Mouse (Mus musculus): ENCODE results near the gene Trp53i11. TPM values are rescaled to one million over a fixed set of nuclear protein-coding genes. Genes with fewer than 3 reads are reported as not detected.

Trp53i11 gene
- polyA plus RNA-seq, 1 experiment from 2014 or later: 165 TPM

DNA sequence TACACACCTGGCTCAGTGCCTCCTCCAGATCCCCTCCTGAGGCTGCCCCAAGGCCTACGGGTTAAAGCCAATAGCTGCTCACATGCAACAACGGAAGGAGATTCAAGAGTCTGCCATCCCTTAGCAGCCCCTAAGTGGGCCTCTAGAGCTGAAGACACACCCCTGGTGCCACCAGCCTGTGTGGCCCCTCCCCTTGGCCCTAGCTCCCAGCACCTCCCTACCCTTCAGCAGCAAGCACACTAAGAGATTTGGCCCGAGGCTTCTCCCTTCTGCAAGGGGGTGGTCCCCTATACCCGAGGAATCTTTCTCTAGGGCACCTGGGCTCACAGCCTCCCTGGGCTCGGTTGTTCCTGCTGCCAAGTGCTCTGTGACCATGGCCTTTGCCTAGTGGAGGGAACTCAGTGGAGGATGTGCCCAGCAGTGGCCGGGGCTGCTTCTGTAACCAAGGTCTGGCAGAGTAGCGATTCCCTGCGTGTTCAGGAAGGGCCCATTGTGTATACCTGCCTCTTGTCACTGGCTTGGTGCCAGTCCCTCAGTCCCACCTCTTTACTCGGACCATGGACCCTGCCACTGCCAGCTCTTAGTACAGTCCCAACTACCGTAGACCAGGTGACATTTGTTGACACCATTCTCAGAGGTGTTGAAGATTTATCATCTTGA is 13.5 kb downstream of the Trp53i11 start:
- Histone ChIP-seq H3K4me3 (replicated peaks; ENCODE audit: low read depth, low read length) (no peak overlapping the region), H3K4me2 (ENCODE audit: low read length) (no peak overlapping the region), H3K36me3 (ENCODE audit: control insufficient read depth, insufficient read depth, low read length) (peaks cover 66% of the 10 kb centered on the region), H3K27ac (replicated peaks; ENCODE audit: low read depth, low read length) (0 out of 2 replicates have a peak overlapping the region, but pooled peaks have one; percentile 10), H3K9ac (replicated peaks; ENCODE audit: low read length) (no peak overlapping the region), H3K9me3 (ENCODE audit: control insufficient read depth, low read length) (no peaks in the 10 kb centered on the region), H3K4me1 (ENCODE audit: control insufficient read depth, insufficient read depth, low read length) (0 out of 2 replicates have a peak, but pooled peaks cover 4% of the 10 kb centered on the region), H3K27me3 (ENCODE audit: control insufficient read depth, insufficient read depth, low read length) (no peaks in the 10 kb centered on the region)
- no peak for ATAC-seq (ENCODE audit: low FRiP score, low TSS enrichment)
- 81% methylated on average over 10 of the region's 10 CpGs for WGBS
- DNase-seq: no peak

DNA sequence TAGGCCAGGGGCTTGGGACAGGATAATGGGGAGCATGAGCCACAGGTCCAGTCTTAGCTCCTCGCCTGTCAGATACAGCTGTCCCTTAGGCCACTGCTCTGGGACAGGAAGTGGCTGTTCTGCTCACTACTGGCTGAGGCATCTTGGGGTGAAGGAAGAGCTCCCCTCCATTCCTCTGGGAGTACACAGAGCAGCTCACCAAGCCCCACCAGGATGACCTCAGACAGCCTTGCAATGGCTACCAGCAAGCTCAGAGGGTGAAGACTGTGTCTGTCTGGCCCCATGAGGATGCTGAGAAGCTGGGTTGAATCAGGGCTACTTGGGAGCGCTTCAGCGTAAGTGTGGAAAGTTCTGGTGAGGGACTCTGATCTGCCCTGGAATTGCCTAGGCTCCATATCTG is 14.6 kb downstream of the Trp53i11 start:
- ATAC-seq (ENCODE audit: low FRiP score, low TSS enrichment): no peak
- peaks cover 60% of the 10 kb centered on the region for H3K36me3 ChIP-seq (ENCODE audit: control insufficient read depth, insufficient read depth, low read length)
- WGBS: 90% methylated on average over 3 of the region's 3 CpGs

DNA sequence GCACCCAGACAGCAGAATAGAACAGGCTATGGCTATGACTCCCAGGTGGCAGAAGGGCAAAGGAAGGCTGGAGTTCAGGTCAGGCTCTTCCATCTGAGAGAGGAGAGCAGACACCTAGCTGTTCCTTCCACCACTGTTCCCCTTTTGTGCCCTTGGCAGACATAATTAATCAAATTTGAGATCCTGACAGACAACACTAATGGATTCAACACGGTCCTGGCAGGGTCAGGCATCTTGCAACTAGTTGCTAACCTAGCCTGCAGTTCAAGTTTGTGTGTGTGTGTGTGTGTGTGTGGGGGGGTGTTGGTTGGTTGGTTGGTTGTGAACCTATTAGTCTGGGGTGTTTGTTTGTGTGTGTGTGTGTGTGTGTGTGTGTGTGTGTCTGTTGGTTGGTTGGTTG is 15.4 kb downstream of the Trp53i11 start:
- Histone ChIP-seq H3K27me3 (ENCODE audit: control insufficient read depth, insufficient read depth, low read length) (no peaks in the 10 kb centered on the region), H3K27ac (replicated peaks; ENCODE audit: low read depth, low read length) (no peak overlapping the region), H3K4me2 (ENCODE audit: low read length) (no peak overlapping the region), H3K4me1 (ENCODE audit: control insufficient read depth, insufficient read depth, low read length) (0 out of 2 replicates have a peak, but pooled peaks cover 4% of the 10 kb centered on the region), H3K4me3 (replicated peaks; ENCODE audit: low read depth, low read length) (no peak overlapping the region), H3K36me3 (ENCODE audit: control insufficient read depth, insufficient read depth, low read length) (peaks cover 59% of the 10 kb centered on the region), H3K9me3 (ENCODE audit: control insufficient read depth, low read length) (no peaks in the 10 kb centered on the region), H3K9ac (replicated peaks; ENCODE audit: low read length) (no peak overlapping the region)
- ATAC-seq (ENCODE audit: low FRiP score, low TSS enrichment): no peak
- DNase-seq: no peak
- 52% methylated on average over 1 of the region's 1 CpGs for WGBS

More for the DNA sequence above, 14.6 kb downstream of the Trp53i11 start:
- no peak for DNase-seq
- Histone ChIP-seq H3K27ac (replicated peaks; ENCODE audit: low read depth, low read length) (no peak overlapping the region), H3K4me2 (ENCODE audit: low read length) (no peak overlapping the region), H3K27me3 (ENCODE audit: control insufficient read depth, insufficient read depth, low read length) (no peaks in the 10 kb centered on the region), H3K4me1 (ENCODE audit: control insufficient read depth, insufficient read depth, low read length) (0 out of 2 replicates have a peak, but pooled peaks cover 4% of the 10 kb centered on the region), H3K9me3 (ENCODE audit: control insufficient read depth, low read length) (no peaks in the 10 kb centered on the region), H3K9ac (replicated peaks; ENCODE audit: low read length) (no peak overlapping the region), H3K4me3 (replicated peaks; ENCODE audit: low read depth, low read length) (no peak overlapping the region)

DNA sequence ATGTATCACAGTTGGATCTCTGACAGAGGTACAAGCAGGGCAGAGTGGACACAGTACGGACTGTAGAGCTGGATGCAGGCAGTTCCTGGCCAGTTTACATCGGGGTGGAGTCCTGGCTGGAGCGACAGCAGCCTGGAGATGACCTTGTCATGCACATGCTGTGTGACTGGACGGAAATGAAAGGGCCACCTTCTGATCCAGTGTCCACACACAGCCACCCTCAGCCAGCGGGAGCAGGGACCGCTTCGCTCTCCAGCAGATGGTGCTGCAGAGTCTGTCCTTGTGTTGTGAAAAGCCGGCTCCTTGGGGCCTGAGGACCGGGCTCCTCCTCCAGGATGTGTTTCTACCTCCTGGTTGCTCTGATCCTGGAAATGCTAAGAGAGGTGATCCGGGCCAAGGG is 16.3 kb downstream of the Trp53i11 start:
- Histone ChIP-seq H3K9me3 (ENCODE audit: control insufficient read depth, low read length) (no peaks in the 10 kb centered on the region), H3K4me2 (ENCODE audit: low read length) (no peak overlapping the region), H3K4me1 (ENCODE audit: control insufficient read depth, insufficient read depth, low read length) (0 out of 2 replicates have a peak, but pooled peaks cover 4% of the 10 kb centered on the region), H3K4me3 (replicated peaks; ENCODE audit: low read depth, low read length) (no peak overlapping the region), H3K27me3 (ENCODE audit: control insufficient read depth, insufficient read depth, low read length) (no peaks in the 10 kb centered on the region), H3K9ac (replicated peaks; ENCODE audit: low read length) (peak overlapping the region; percentile 31; the same call in 1 of the 2 replicates), H3K36me3 (ENCODE audit: control insufficient read depth, insufficient read depth, low read length) (peaks cover 51% of the 10 kb centered on the region), H3K27ac (replicated peaks; ENCODE audit: low read depth, low read length) (0 out of 2 replicates have a peak overlapping the region, but pooled peaks have one; percentile 37)
- 18% methylated on average over 10 of the region's 10 CpGs for WGBS
- DNase-seq (peak; percentile 86), ATAC-seq (ENCODE audit: low FRiP score, low TSS enrichment) (peak; percentile 25; the same call in 1 of the 2 replicates)

GRCm38 (mm10) chr2:93204571-93204970 is 17.2 kb downstream of the Trp53i11 start:
- H3K4me1 ChIP-seq (ENCODE audit: control insufficient read depth, insufficient read depth, low read length): 0 out of 2 replicates have a peak, but pooled peaks cover 4% of the 10 kb centered on the region
- no peak overlapping the region for H3K27ac ChIP-seq (replicated peaks; ENCODE audit: low read depth, low read length)
- no peak overlapping the region for H3K4me3 ChIP-seq (replicated peaks; ENCODE audit: low read depth, low read length)
- no peak overlapping the region for H3K4me2 ChIP-seq (ENCODE audit: low read length)
- WGBS: 91% methylated on average over 6 of the region's 6 CpGs
- H3K27me3 ChIP-seq (ENCODE audit: control insufficient read depth, insufficient read depth, low read length): no peaks in the 10 kb centered on the region
- H3K9me3 ChIP-seq (ENCODE audit: control insufficient read depth, low read length): no peaks in the 10 kb centered on the region
- DNase-seq (no peak), ATAC-seq (ENCODE audit: low FRiP score, low TSS enrichment) (no peak)
- no peak overlapping the region for H3K9ac ChIP-seq (replicated peaks; ENCODE audit: low read length)
- peaks cover 44% of the 10 kb centered on the region for H3K36me3 ChIP-seq (ENCODE audit: control insufficient read depth, insufficient read depth, low read length)

GRCm38 (mm10) chr2:93206126-93206525 is 18.8 kb downstream of the Trp53i11 start:
- H3K27me3 ChIP-seq (ENCODE audit: control insufficient read depth, insufficient read depth, low read length): no peaks in the 10 kb centered on the region
- no peak overlapping the region for H3K4me2 ChIP-seq (ENCODE audit: low read length)
- H3K9me3 ChIP-seq (ENCODE audit: control insufficient read depth, low read length): no peaks in the 10 kb centered on the region
- no peak overlapping the region for H3K27ac ChIP-seq (replicated peaks; ENCODE audit: low read depth, low read length)
- no peak overlapping the region for H3K9ac ChIP-seq (replicated peaks; ENCODE audit: low read length)
- 0 out of 2 replicates have a peak, but pooled peaks cover 4% of the 10 kb centered on the region for H3K4me1 ChIP-seq (ENCODE audit: control insufficient read depth, insufficient read depth, low read length)
- WGBS: 92% methylated on average over 1 of the region's 1 CpGs
- H3K36me3 ChIP-seq (ENCODE audit: control insufficient read depth, insufficient read depth, low read length): peaks cover 34% of the 10 kb centered on the region
- H3K4me3 ChIP-seq (replicated peaks; ENCODE audit: low read depth, low read length): no peak overlapping the region
- ATAC-seq (ENCODE audit: low FRiP score, low TSS enrichment) (no peak), DNase-seq (no peak)

GRCm38 (mm10) chr2:93212386-93212785 is 25.0 kb downstream of the Trp53i11 start:
- WGBS: 80% methylated on average over 2 of the region's 2 CpGs
- no peak for DNase-seq
- Histone ChIP-seq H3K4me3 (replicated peaks; ENCODE audit: low read depth, low read length) (no peak overlapping the region), H3K36me3 (ENCODE audit: control insufficient read depth, insufficient read depth, low read length) (peaks cover 13% of the 10 kb centered on the region), H3K4me1 (ENCODE audit: control insufficient read depth, insufficient read depth, low read length) (peaks cover 3% of the 10 kb centered on the region; the same call in 1 of the 2 replicates), H3K4me2 (ENCODE audit: low read length) (no peak overlapping the region), H3K27me3 (ENCODE audit: control insufficient read depth, insufficient read depth, low read length) (no peaks in the 10 kb centered on the region), H3K27ac (replicated peaks; ENCODE audit: low read depth, low read length) (no peak overlapping the region), H3K9me3 (ENCODE audit: control insufficient read depth, low read length) (no peaks in the 10 kb centered on the region), H3K9ac (replicated peaks; ENCODE audit: low read length) (no peak overlapping the region)
- no peak for ATAC-seq (ENCODE audit: low FRiP score, low TSS enrichment)

DNA sequence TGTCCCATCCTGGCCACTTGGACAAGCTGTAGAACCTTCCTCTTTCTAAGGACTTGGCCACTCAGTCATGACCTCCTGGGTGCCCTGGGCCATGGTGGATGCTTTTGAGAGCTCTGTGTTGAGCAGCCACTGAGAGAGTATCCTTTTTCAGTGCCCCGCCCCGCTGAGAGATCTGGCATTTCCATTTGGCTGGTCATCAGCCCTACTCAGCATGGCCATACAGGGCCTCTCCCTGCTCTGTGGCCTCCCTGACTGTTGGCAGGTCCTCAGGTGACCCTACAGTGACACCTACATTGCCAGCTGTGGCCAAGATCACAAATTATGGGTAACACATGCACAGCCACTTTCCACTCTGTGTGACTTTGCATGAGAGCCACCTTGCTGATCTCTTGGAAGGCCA is 25.5 kb downstream of the Trp53i11 start:
- H3K4me1 ChIP-seq (ENCODE audit: control insufficient read depth, insufficient read depth, low read length): peaks cover 8% of the 10 kb centered on the region; the same call in 1 of the 2 replicates
- H3K27ac ChIP-seq (replicated peaks; ENCODE audit: low read depth, low read length): no peak overlapping the region
- no peaks in the 10 kb centered on the region for H3K9me3 ChIP-seq (ENCODE audit: control insufficient read depth, low read length)
- DNase-seq (no peak), ATAC-seq (ENCODE audit: low FRiP score, low TSS enrichment) (no peak)
- 96% methylated on average over 2 of the region's 2 CpGs for WGBS
- H3K4me3 ChIP-seq (replicated peaks; ENCODE audit: low read depth, low read length): no peak overlapping the region
- H3K36me3 ChIP-seq (ENCODE audit: control insufficient read depth, insufficient read depth, low read length): peaks cover 11% of the 10 kb centered on the region
- no peak overlapping the region for H3K9ac ChIP-seq (replicated peaks; ENCODE audit: low read length)
- no peak overlapping the region for H3K4me2 ChIP-seq (ENCODE audit: low read length)
- H3K27me3 ChIP-seq (ENCODE audit: control insufficient read depth, insufficient read depth, low read length): no peaks in the 10 kb centered on the region

GRCm38 (mm10) chr2:93214192-93214591 is 26.8 kb downstream of the Trp53i11 start:
- peaks cover 10% of the 10 kb centered on the region; the same call in 1 of the 2 replicates for H3K4me1 ChIP-seq (ENCODE audit: control insufficient read depth, insufficient read depth, low read length)
- no peak overlapping the region for H3K9ac ChIP-seq (replicated peaks; ENCODE audit: low read length)
- no peak for ATAC-seq (ENCODE audit: low FRiP score, low TSS enrichment)
- H3K4me3 ChIP-seq (replicated peaks; ENCODE audit: low read depth, low read length): no peak overlapping the region
- WGBS: 88% methylated on average over 1 of the region's 1 CpGs
- no peaks in the 10 kb centered on the region for H3K9me3 ChIP-seq (ENCODE audit: control insufficient read depth, low read length)
- H3K27me3 ChIP-seq (ENCODE audit: control insufficient read depth, insufficient read depth, low read length): no peaks in the 10 kb centered on the region
- H3K4me2 ChIP-seq (ENCODE audit: low read length): no peak overlapping the region
- peaks cover 11% of the 10 kb centered on the region for H3K36me3 ChIP-seq (ENCODE audit: control insufficient read depth, insufficient read depth, low read length)
- no peak for DNase-seq
- no peak overlapping the region for H3K27ac ChIP-seq (replicated peaks; ENCODE audit: low read depth, low read length)

Measured in midbrain, embryonic 14.5 days (tissue).